ENCODE assay signal across 18 mouse cellular contexts in genomic region chr5:53324256-53324655, GRCm38 (mm10). TPM values are rescaled to one million over a fixed set of nuclear protein-coding genes. Genes with fewer than 3 reads are reported as not detected.
DNase-seq lines count a peak whose midpoint lies in the region; ATAC-seq and TF ChIP-seq lines count a peak whose summit lies in the region.
"Had no signal": no experiment of that assay in that cellular context is flagged by ENCODE, and none has a peak within 500 bp of the region (broad histone marks: within the 10 kb centered on the region; RNA-seq: fewer than 3 reads in every experiment).

No protein-coding gene starts in this region.

- H3K36me3 ChIP-seq in heart, adult 2 months (ENCODE audit: control insufficient read depth, insufficient read depth, low read length): no peaks in the 10 kb centered on the region
- H3K36me3 ChIP-seq in midbrain, embryonic 11.5 days (ENCODE audit: control insufficient read depth, insufficient read depth, low read length): no peaks in the 10 kb centered on the region
- no peaks in the 10 kb centered on the region for H3K36me3 ChIP-seq in midbrain, embryonic 14.5 days (ENCODE audit: control insufficient read depth, insufficient read depth, low read length)
- H3K36me3 ChIP-seq: G1E had no signal

- TF ChIP-seq POLR2A in heart, adult 2 months (IDR thresholded peaks at IDR 0.05; ENCODE audit: insufficient read depth, low read depth, low read length): no peak

- peak; percentile 56 for DNase-seq in heart, adult 11 months
- DNase-seq in heart, adult 2 months: no peak
- DNase-seq in midbrain, embryonic 11.5 days (ENCODE audit: low spot score, missing footprints): peak; percentile 72
- no peak for DNase-seq in midbrain, embryonic 14.5 days
- DNase-seq: adrenal gland, adult 2 months; adrenal gland, adult 8-10 months; adrenal gland, postnatal 10 days; adrenal gland, postnatal 14 days; adrenal gland, postnatal 25 days; adrenal gland, postnatal 36 days; B cell, adult 2 months; cerebellum, adult 11 months; cerebellum, adult 11-12 months; cerebellum, adult 18-20 months had no signal

- no peak for TF ChIP-seq EP300 in heart, adult 2 months (IDR thresholded peaks at IDR 0.05; ENCODE audit: insufficient read depth, low read depth, low read length)

- no peak overlapping the region for H3K9ac ChIP-seq in heart, adult 2 months (ENCODE audit: low read depth, low read length)
- H3K9ac ChIP-seq in midbrain, embryonic 11.5 days (ENCODE audit: low read length): no peak overlapping the region
- no peak overlapping the region for H3K9ac ChIP-seq in midbrain, embryonic 14.5 days (replicated peaks; ENCODE audit: low read length)

- no peak overlapping the region for H3K4me2 ChIP-seq in midbrain, embryonic 11.5 days
- no peak overlapping the region for H3K4me2 ChIP-seq in midbrain, embryonic 14.5 days (ENCODE audit: low read length)

- H3K9me3 ChIP-seq in midbrain, embryonic 11.5 days (ENCODE audit: control insufficient read depth, low read length): no peaks in the 10 kb centered on the region
- no peaks in the 10 kb centered on the region for H3K9me3 ChIP-seq in midbrain, embryonic 14.5 days (ENCODE audit: control insufficient read depth, low read length)
- H3K9me3 ChIP-seq: G1E had no signal

- no peaks in the 10 kb centered on the region; the same call in 1 of the 2 replicates for H3K4me1 ChIP-seq in heart, adult 2 months (ENCODE audit: control insufficient read depth, insufficient read depth, low read length)
- peaks cover 7% of the 10 kb centered on the region; the same call in 1 of the 2 replicates for H3K4me1 ChIP-seq in midbrain, embryonic 11.5 days (ENCODE audit: control insufficient read depth, insufficient read depth, low read length)
- H3K4me1 ChIP-seq in midbrain, embryonic 14.5 days (ENCODE audit: control insufficient read depth, insufficient read depth, low read length): peaks cover 14% of the 10 kb centered on the region

- intact Hi-C loops in heart, adult 2 months (cut with DNase I): no loop called here

- H3K27ac ChIP-seq in heart, adult 2 months: no peak overlapping the region
- no peak overlapping the region for H3K27ac ChIP-seq in midbrain, embryonic 11.5 days (ENCODE audit: low read depth, low read length)
- no peak overlapping the region for H3K27ac ChIP-seq in midbrain, embryonic 14.5 days (replicated peaks; ENCODE audit: low read depth, low read length)

- TF ChIP-seq CTCF in heart, adult 2 months (IDR thresholded peaks at IDR 0.05): no peak

- no peak for ATAC-seq in midbrain, embryonic 11.5 days (ENCODE audit: low FRiP score)
- ATAC-seq in midbrain, embryonic 14.5 days (ENCODE audit: low FRiP score, low TSS enrichment): no peak
- ATAC-seq: activated CD4-positive, CD25-positive, alpha-beta regulatory T cell, adult 4 months; CD4-positive, CD25-positive, alpha-beta regulatory T cell, adult 4 months; Patski had no signal

- no peak overlapping the region for H3K4me3 ChIP-seq in heart, adult 2 months
- no peak overlapping the region for H3K4me3 ChIP-seq in midbrain, embryonic 11.5 days (ENCODE audit: low read depth, low read length)
- H3K4me3 ChIP-seq in midbrain, embryonic 14.5 days (replicated peaks; ENCODE audit: low read depth, low read length): no peak overlapping the region

- H3K27me3 ChIP-seq in heart, adult 2 months (ENCODE audit: control insufficient read depth, insufficient read depth, low read length): no peaks in the 10 kb centered on the region
- no peaks in the 10 kb centered on the region for H3K27me3 ChIP-seq in midbrain, embryonic 11.5 days (ENCODE audit: control insufficient read depth, insufficient read depth, low read length)
- no peaks in the 10 kb centered on the region for H3K27me3 ChIP-seq in midbrain, embryonic 14.5 days (ENCODE audit: control insufficient read depth, insufficient read depth, low read length)
- H3K27me3 ChIP-seq: Patski had no signal

- H3K79me2 ChIP-seq in heart, adult 2 months (replicated peaks; ENCODE audit: control insufficient read depth, insufficient read depth, low read length): no peaks in the 10 kb centered on the region

- 74% methylated on average over 3 of the region's 3 CpGs for WGBS in heart, adult 2 months
- WGBS in midbrain, embryonic 11.5 days: 80% methylated on average over 3 of the region's 3 CpGs
- WGBS in midbrain, embryonic 14.5 days: 70% methylated on average over 3 of the region's 3 CpGs

RNA-seq across cellular contexts. Expression of gene Smim20, which starts 57.4 kb away (rescaled TPM):
- 10 to 100 TPM; 92.3 to 100.0 TPM for total RNA-seq in heart, adult 2 months (2021)
- 115 and 189 TPM in 2 replicates for polyA plus RNA-seq in heart, adult 2 months (2012; rRNA removed)
- polyA plus RNA-seq in midbrain, embryonic 11.5 days (2014; fragmentation: Nextera tagmentation; extraction: Ambion mirVana): 69.1 and 71.0 TPM in 2 replicates
- polyA plus RNA-seq in midbrain, embryonic 14.5 days (2014; fragmentation: Nextera tagmentation; extraction: Ambion mirVana): 91.5 and 93.7 TPM in 2 replicates

Comparison
In these comparisons a context has a peak if more than half of its experiments do, and no peak if none do; other contexts are left out.
1. DNase-seq: peak in heart, adult 11 months (single experiment) and midbrain, embryonic 11.5 days (single experiment); none in heart, adult 2 months (0 of 2) and midbrain, embryonic 14.5 days (single experiment).